Mouse (Mus musculus) ES-Bruce4 (cell line): ENCODE data around the gene Hopx. TPM values are rescaled to one million over a fixed set of nuclear protein-coding genes. Genes with fewer than 3 reads are reported as not detected.

ENCODE experiments used
- H3K27ac ChIP-seq: 2 replicates; pipeline ENCODE4 v1.5.1; 2012; ENCODE audit warnings: low read length, inconsistent platforms; ENCODE audit not compliant: insufficient read depth
- H3K27me3 ChIP-seq: 2 replicates; pipeline ENCODE4 v1.6.1; 2012; ENCODE audit warnings: mild to moderate bottlenecking, low read length, inconsistent platforms; ENCODE audit not compliant: control insufficient read depth, poor library complexity, insufficient read depth, severe bottlenecking
- H3K36me3 ChIP-seq: 2 replicates; pipeline ENCODE4 v1.6.1; 2012; ENCODE audit warnings: inconsistent platforms, mild to moderate bottlenecking, low read length, moderate library complexity; ENCODE audit not compliant: control insufficient read depth, poor library complexity, insufficient read depth, severe bottlenecking
- H3K4me1 ChIP-seq: one replicate; pipeline ENCODE4 v1.8.1; 2011; ENCODE audit warnings: low read length; ENCODE audit not compliant: control insufficient read depth, insufficient read depth
- H3K4me3 ChIP-seq: 2 replicates; pipeline ENCODE4 v1.5.1; 2011; ENCODE audit warnings: low read depth, mild to moderate bottlenecking, low read length
- H3K9ac ChIP-seq: 2 replicates; pipeline ENCODE4 v1.6.1; 2012; ENCODE audit warnings: low read depth, mild to moderate bottlenecking, inconsistent platforms; ENCODE audit not compliant: poor library complexity, severe bottlenecking
- H3K9me3 ChIP-seq: replicated peaks from 2 replicates; pipeline ENCODE4 v1.6.1; 2012; ENCODE audit warnings: mild to moderate bottlenecking, low read length, inconsistent platforms; ENCODE audit not compliant: control insufficient read depth, poor library complexity, insufficient read depth, severe bottlenecking
- CTCF ChIP-seq: IDR thresholded peaks from one replicate; pipeline ENCODE4 v1.8.1; 2011; ENCODE audit warnings: low read depth, low read length
- EP300 ChIP-seq: IDR thresholded peaks from 2 replicates; pipeline ENCODE4 v1.6.1; 2011; ENCODE audit warnings: low read depth, low read length; ENCODE audit not compliant: insufficient read depth
- POLR2A ChIP-seq: IDR thresholded peaks from one replicate; pipeline ENCODE4 v1.8.1; 2011; ENCODE audit warnings: low read length; ENCODE audit not compliant: insufficient read depth
- polyA plus RNA-seq: library from polyadenylated mRNA; stranded (reverse); fragments of >200 nt; gene quantifications from 2 replicates; pipeline ENCODE4 v1.2.4, GENCODE M21; 2011; ENCODE audit warnings: low read depth; ENCODE audit not compliant: missing spikeins, insufficient read depth, insufficient read length

The Hopx gene
- polyA plus RNA-seq, 1 experiment = 8.9 TPM

GRCm38 (mm10) chr5:77155526-77155925 lies 40.6 kb upstream of the Hopx start:
- TF ChIP-seq EP300 (no peak), POLR2A (no peak), CTCF (no peak)
- no peak overlapping the region for H3K27ac ChIP-seq
- no peaks in the 10 kb centered on the region for H3K27me3 ChIP-seq
- no peak overlapping the region for H3K9ac ChIP-seq
- H3K4me3 ChIP-seq = no peak overlapping the region
- no peaks in the 10 kb centered on the region for H3K36me3 ChIP-seq
- H3K4me1 ChIP-seq = peaks cover 5% of the 10 kb centered on the region
- no peaks in the 10 kb centered on the region for H3K9me3 ChIP-seq

GRCm38 (mm10) chr5:77154812-77155211 lies 39.9 kb upstream of the Hopx start:
- Histone ChIP-seq H3K9me3 (no peaks in the 10 kb centered on the region), H3K27me3 (no peaks in the 10 kb centered on the region), H3K36me3 (no peaks in the 10 kb centered on the region), H3K4me3 (no peak overlapping the region), H3K9ac (no peak overlapping the region), H3K4me1 (peaks cover 5% of the 10 kb centered on the region), H3K27ac (no peak overlapping the region)
- TF ChIP-seq POLR2A (no peak), EP300 (no peak), CTCF (no peak)

- H3K4me1 ChIP-seq = peaks cover 2% of the 10 kb centered on the region
- no peak for TF ChIP-seq POLR2A
- TF ChIP-seq CTCF = no peak
- TF ChIP-seq EP300 = no peak
- H3K9me3 ChIP-seq = no peaks in the 10 kb centered on the region
- H3K27ac ChIP-seq = no peak overlapping the region
- no peak overlapping the region for H3K9ac ChIP-seq
- H3K4me3 ChIP-seq = no peak overlapping the region
- H3K36me3 ChIP-seq = no peaks in the 10 kb centered on the region
- H3K27me3 ChIP-seq = no peaks in the 10 kb centered on the region
Measured at GRCm38 (mm10) chr5:77151738-77152137, 36.8 kb upstream of the Hopx start.

GRCm38 (mm10) chr5:77151075-77151474 lies 36.2 kb upstream of the Hopx start:
- TF ChIP-seq POLR2A (no peak), CTCF (no peak), EP300 (no peak)

GRCm38 (mm10) chr5:77148021-77148621 lies 33.2 kb upstream of the Hopx start:
- Histone ChIP-seq H3K9ac (no peak overlapping the region), H3K27ac (no peak overlapping the region), H3K9me3 (no peaks in the 10 kb centered on the region), H3K27me3 (no peaks in the 10 kb centered on the region; the same call in 1 of the 2 replicates), H3K4me1 (peaks cover 2% of the 10 kb centered on the region), H3K4me3 (no peak overlapping the region), H3K36me3 (no peaks in the 10 kb centered on the region)
- no peak for TF ChIP-seq CTCF
- TF ChIP-seq EP300 = no peak
- no peak for TF ChIP-seq POLR2A

More at GRCm38 (mm10) chr5:77151075-77151474, 36.2 kb upstream of the Hopx start:
- Histone ChIP-seq H3K36me3 (no peaks in the 10 kb centered on the region), H3K4me3 (no peak overlapping the region), H3K4me1 (peaks cover 2% of the 10 kb centered on the region), H3K9me3 (no peaks in the 10 kb centered on the region), H3K27ac (no peak overlapping the region), H3K9ac (no peak overlapping the region), H3K27me3 (no peaks in the 10 kb centered on the region)

GRCm38 (mm10) chr5:77146459-77147170 lies 31.7 kb upstream of the Hopx start:
- TF ChIP-seq EP300 (0 out of 2 replicates have a peak, but pooled peaks have one; percentile 15), CTCF (no peak), POLR2A (no peak)
- H3K27ac ChIP-seq = no peak overlapping the region
- H3K9me3 ChIP-seq = no peaks in the 10 kb centered on the region
- H3K4me1 ChIP-seq = peaks cover 2% of the 10 kb centered on the region
- no peak overlapping the region for H3K9ac ChIP-seq
- no peaks in the 10 kb centered on the region; the same call in 1 of the 2 replicates for H3K27me3 ChIP-seq
- no peak overlapping the region for H3K4me3 ChIP-seq
- no peaks in the 10 kb centered on the region for H3K36me3 ChIP-seq
